Mouse (Mus musculus) bone marrow macrophage, adult 2 months (primary cell): ENCODE data around the gene Unc5cl.

Source experiments
- CTCF ChIP-seq: IDR thresholded peaks from 2 replicates; pipeline ENCODE4 v1.5.1; 2012; ENCODE audit warnings: low read depth, mild to moderate bottlenecking, low read length, moderate library complexity
- POLR2A ChIP-seq: IDR thresholded peaks from 2 replicates; pipeline ENCODE4 v1.6.1; 2012; ENCODE audit warnings: mild to moderate bottlenecking, low read depth, low read length, borderline replicate concordance

DNA sequence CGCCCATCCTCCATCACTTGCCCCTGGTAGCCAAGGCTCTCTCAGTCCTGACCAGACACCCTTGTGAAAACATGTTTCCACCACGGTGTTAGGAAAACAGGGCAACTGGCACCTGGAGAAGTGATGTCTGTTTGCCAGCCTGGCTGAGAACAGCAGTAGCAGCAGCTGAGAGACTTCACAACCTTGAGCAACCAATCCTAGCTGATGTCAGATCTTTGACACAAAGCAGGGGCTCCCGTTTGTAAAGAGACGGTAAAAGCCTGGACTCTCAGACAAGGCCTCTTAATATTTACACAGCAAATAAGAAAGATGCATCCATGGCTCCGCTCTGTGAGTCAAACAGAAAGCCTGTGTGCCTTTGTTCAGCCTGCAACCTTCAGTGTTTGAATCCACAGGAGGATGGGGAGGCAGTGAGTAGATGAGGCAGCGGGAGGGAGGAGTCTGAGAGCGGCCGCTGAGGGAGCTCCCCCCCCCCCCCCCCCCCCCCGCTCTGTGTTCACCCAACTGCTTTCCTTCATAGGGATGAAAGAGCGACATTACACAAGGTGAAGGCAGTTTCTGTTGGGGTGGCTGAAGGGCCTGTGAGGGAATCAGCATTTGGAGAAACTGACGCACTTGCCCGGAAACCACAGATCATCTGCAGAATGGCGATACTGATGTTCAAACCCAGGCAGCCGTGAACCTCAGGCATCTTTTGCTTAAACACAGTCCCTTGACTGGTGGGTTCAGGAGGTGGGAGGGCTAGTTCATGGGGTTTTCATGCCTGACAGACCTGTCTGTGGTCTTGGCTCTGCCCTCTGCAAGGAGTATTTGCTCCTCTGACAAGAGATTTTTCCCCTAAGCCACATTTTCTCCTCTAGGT is 79.4 kb downstream of the Unc5cl start:
- TF ChIP-seq CTCF (no peak), POLR2A (no peak)
